Mouse (Mus musculus): ENCODE data around the gene Mesd. TPM values are rescaled to one million over a fixed set of nuclear protein-coding genes. Genes with fewer than 3 reads are reported as not detected.
"Not testable (repeated sequence)": the region's sequence is repeated elsewhere in the genome, so short reads cannot be mapped to it uniquely, and the experiment has no call there.

Gene Mesd
- polyA plus RNA-seq, 1 experiment from 2014 or later, result 73.3 TPM

- no peaks in the 10 kb centered on the region for H3K36me3 ChIP-seq (ENCODE audit: control insufficient read depth, insufficient read depth, low read length)
- H3K4me2 ChIP-seq (replicated peaks; ENCODE audit: low read depth, low read length), result no peak overlapping the region
- no peak overlapping the region for H3K27ac ChIP-seq (ENCODE audit: low read depth, low read length)
- peak; percentile 24 for DNase-seq (ENCODE audit: low spot score)
- no peaks in the 10 kb centered on the region for H3K9me3 ChIP-seq (ENCODE audit: control insufficient read depth, low read length)
- 95% methylated on average over 6 of the region's 6 CpGs for WGBS
- H3K9ac ChIP-seq (ENCODE audit: low read depth, low read length), result no peak overlapping the region
- peaks cover 9% of the 10 kb centered on the region; the same call in 1 of the 2 replicates for H3K4me1 ChIP-seq (replicated peaks; ENCODE audit: control insufficient read depth, insufficient read depth, low read length)
- H3K27me3 ChIP-seq (ENCODE audit: control insufficient read depth, insufficient read depth, low read length), result no peaks in the 10 kb centered on the region
- ATAC-seq (ENCODE audit: low FRiP score), result no peak
- H3K4me3 ChIP-seq (ENCODE audit: low read depth, low read length), result no peak overlapping the region
Observed at GRCm38 (mm10) chr7:83886366-83887129, 2.3 kb downstream of the Mesd start.

DNA sequence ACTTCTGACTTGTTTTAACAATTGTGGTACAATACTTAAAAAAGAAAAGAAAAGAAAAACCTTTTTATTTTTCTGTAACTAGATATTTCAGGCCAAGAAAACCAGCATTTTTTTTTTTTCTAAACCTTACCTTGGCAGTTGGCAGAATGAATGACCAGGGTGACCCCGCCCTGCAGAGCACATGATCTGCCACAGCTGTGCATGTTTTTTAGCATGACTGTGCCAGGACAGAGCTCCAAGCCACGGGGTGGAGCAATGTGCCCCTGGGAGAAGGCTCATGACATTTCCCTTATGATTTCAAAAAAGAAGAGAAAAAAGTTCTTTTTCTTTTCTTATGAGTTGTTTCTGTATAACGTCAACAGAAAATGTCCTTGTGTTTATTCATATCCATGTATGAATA lies 5.1 kb downstream of the Mesd start:
- Histone ChIP-seq H3K9me3 (ENCODE audit: control insufficient read depth, low read length) (no peaks in the 10 kb centered on the region), H3K4me1 (replicated peaks; ENCODE audit: control insufficient read depth, insufficient read depth, low read length) (0 out of 2 replicates have a peak, but pooled peaks cover 2% of the 10 kb centered on the region), H3K4me2 (replicated peaks; ENCODE audit: low read depth, low read length) (no peak overlapping the region), H3K4me3 (ENCODE audit: low read depth, low read length) (no peak overlapping the region), H3K9ac (ENCODE audit: low read depth, low read length) (no peak overlapping the region), H3K27me3 (ENCODE audit: control insufficient read depth, insufficient read depth, low read length) (no peaks in the 10 kb centered on the region), H3K36me3 (ENCODE audit: control insufficient read depth, insufficient read depth, low read length) (no peaks in the 10 kb centered on the region), H3K27ac (ENCODE audit: low read depth, low read length) (no peak overlapping the region)
- 67% methylated on average over 3 of the region's 3 CpGs for WGBS
- no peak for ATAC-seq (ENCODE audit: low FRiP score)
- DNase-seq (ENCODE audit: low spot score), result no peak

DNA sequence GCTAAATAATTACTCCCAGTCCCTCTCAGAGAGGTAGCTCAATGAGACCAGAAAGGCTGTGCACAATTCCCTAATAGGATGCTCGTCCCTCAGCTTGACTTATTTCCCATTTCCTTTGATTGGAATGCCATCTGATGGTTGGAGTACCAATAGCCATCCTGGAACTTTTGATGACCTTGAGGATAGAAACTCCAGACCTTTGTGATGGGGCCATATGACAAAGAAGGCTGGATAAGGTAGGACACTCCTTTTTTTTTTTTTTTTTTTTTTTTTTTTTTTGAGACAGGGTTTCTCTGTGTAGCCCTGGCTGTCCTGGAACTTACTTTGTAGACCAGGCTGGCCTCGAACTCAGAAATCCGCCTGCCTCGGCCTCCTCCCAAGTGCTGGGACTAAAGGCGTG lies 5.7 kb downstream of the Mesd start:
- H3K4me2 ChIP-seq (replicated peaks; ENCODE audit: low read depth, low read length); H3K9ac ChIP-seq (ENCODE audit: low read depth, low read length); DNase-seq (ENCODE audit: low spot score); H3K36me3 ChIP-seq (ENCODE audit: control insufficient read depth, insufficient read depth, low read length); ATAC-seq (ENCODE audit: low FRiP score); H3K27me3 ChIP-seq (ENCODE audit: control insufficient read depth, insufficient read depth, low read length); H3K4me3 ChIP-seq (ENCODE audit: low read depth, low read length); H3K4me1 ChIP-seq (replicated peaks; ENCODE audit: control insufficient read depth, insufficient read depth, low read length); H3K9me3 ChIP-seq (ENCODE audit: control insufficient read depth, low read length); H3K27ac ChIP-seq (ENCODE audit: low read depth, low read length): not testable (repeated sequence)
- 94% methylated on average over 5 of the region's 5 CpGs for WGBS

DNA sequence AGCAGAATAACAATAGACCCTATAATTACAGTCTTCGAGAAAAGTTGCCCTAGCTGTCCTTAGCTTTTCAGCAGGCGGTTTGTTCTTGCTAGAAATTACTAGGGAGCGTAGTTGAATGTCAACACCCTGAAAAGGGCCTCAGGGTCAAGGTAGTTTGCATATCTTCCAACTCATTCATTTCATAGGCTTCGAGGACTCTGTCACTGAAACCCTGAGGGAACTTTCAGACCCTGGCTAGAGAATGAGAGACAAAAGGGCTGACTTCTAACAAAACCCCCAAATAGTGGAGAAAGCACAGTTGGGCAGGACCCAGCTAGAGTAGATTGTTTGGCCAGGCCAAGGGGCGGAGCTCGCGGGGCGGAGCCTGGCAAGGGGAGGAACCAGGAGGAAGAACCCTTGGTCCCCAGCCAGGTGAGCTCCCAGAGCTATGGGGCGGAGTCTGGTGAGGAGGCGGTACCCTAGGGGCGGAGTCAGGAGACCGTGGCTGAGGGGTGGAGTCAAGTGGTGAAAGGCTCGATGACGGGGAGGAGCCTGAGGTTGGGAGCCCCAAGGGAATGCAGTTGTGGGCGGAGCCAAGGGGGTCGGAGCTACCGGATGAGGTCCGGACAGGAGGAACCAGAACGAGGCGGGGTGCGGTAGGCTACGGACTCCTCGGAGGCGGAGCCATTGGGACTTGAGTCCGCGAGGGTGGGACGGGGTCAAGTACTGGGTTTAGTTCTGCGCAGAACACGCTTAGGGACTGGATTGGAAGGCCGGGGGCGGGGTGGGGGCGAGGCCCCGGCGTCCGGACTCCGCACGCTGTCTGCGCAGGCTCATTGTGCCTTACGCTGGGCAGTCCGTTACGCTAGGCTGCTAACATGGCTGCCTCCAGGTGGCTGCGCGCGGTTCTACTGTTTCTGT lies 7.4 kb downstream of the Mesd start:
- Histone ChIP-seq H3K27ac (ENCODE audit: low read depth, low read length) (peak overlapping the region; percentile 82), H3K4me1 (replicated peaks; ENCODE audit: control insufficient read depth, insufficient read depth, low read length) (no peaks in the 10 kb centered on the region), H3K4me2 (replicated peaks; ENCODE audit: low read depth, low read length) (peak overlapping the region; percentile 64), H3K27me3 (ENCODE audit: control insufficient read depth, insufficient read depth, low read length) (no peaks in the 10 kb centered on the region), H3K36me3 (ENCODE audit: control insufficient read depth, insufficient read depth, low read length) (no peaks in the 10 kb centered on the region), H3K4me3 (ENCODE audit: low read depth, low read length) (peak overlapping the region; percentile 76), H3K9ac (ENCODE audit: low read depth, low read length) (peak overlapping the region; percentile 81), H3K9me3 (ENCODE audit: control insufficient read depth, low read length) (no peaks in the 10 kb centered on the region)
- DNase-seq (ENCODE audit: low spot score) (peak; percentile 98), ATAC-seq (ENCODE audit: low FRiP score) (peak; percentile 97)
- 2% methylated on average over 43 of the region's 44 CpGs for WGBS

DNA sequence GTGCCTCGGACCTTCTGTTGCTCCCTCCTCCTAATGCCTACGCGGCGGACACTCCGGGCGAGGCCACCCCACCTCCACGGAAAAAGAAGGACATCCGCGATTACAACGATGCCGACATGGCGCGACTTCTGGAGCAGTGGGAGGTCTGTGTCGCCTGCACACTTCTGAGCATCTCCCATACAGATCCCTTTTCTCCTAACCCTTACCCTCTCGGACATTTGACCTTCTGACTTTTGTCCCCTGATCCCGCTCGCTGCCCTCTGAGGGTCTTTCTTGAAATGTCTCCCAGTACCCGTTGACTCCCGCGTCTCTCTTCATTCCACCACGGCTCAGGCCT lies 8.0 kb downstream of the Mesd start:
- DNase-seq (ENCODE audit: low spot score) (no peak), ATAC-seq (ENCODE audit: low FRiP score) (no peak; the same call in none of the 2 replicates)
- WGBS, result 0% methylated on average over 21 of the region's 21 CpGs
- no peaks in the 10 kb centered on the region for H3K4me1 ChIP-seq (replicated peaks; ENCODE audit: control insufficient read depth, insufficient read depth, low read length)
- peak overlapping the region; percentile 64 for H3K4me2 ChIP-seq (replicated peaks; ENCODE audit: low read depth, low read length)
- H3K27me3 ChIP-seq (ENCODE audit: control insufficient read depth, insufficient read depth, low read length), result no peaks in the 10 kb centered on the region
- no peaks in the 10 kb centered on the region for H3K9me3 ChIP-seq (ENCODE audit: control insufficient read depth, low read length)
- H3K9ac ChIP-seq (ENCODE audit: low read depth, low read length), result peak overlapping the region; percentile 81
- H3K27ac ChIP-seq (ENCODE audit: low read depth, low read length), result peak overlapping the region; percentile 82
- H3K36me3 ChIP-seq (ENCODE audit: control insufficient read depth, insufficient read depth, low read length), result no peaks in the 10 kb centered on the region
- peak overlapping the region; percentile 76 for H3K4me3 ChIP-seq (ENCODE audit: low read depth, low read length)

DNA sequence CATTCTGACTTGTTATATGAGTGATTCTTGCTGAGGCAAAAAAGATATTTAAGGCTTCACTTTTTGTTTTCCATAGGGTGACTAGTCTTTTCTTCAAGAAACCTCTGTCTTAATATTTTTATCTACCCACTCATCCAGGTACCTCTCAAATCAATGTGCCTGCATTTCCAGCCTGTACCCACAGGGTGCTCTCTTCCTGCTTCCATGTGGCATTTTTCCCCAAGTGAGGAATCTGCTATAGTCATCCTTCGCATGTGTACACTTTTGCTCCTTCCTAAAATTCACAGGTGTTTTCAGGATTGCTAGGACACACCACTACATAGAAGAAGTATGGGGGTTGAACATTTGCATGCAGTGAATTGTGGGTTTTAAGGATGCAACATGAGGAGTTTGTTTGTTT lies 10.1 kb downstream of the Mesd start:
- Histone ChIP-seq H3K4me2 (replicated peaks; ENCODE audit: low read depth, low read length) (no peak overlapping the region), H3K9ac (ENCODE audit: low read depth, low read length) (no peak overlapping the region), H3K27ac (ENCODE audit: low read depth, low read length) (no peak overlapping the region), H3K4me1 (replicated peaks; ENCODE audit: control insufficient read depth, insufficient read depth, low read length) (no peaks in the 10 kb centered on the region), H3K36me3 (ENCODE audit: control insufficient read depth, insufficient read depth, low read length) (0 out of 2 replicates have a peak, but pooled peaks cover 3% of the 10 kb centered on the region), H3K4me3 (ENCODE audit: low read depth, low read length) (no peak overlapping the region), H3K9me3 (ENCODE audit: control insufficient read depth, low read length) (no peaks in the 10 kb centered on the region), H3K27me3 (ENCODE audit: control insufficient read depth, insufficient read depth, low read length) (no peaks in the 10 kb centered on the region)
- DNase-seq (ENCODE audit: low spot score), result no peak
- no peak for ATAC-seq (ENCODE audit: low FRiP score)
- WGBS, result 91% methylated on average over 1 of the region's 1 CpGs

GRCm38 (mm10) chr7:83896077-83896740 lies 11.9 kb downstream of the Mesd start:
- Histone ChIP-seq H3K4me1 (replicated peaks; ENCODE audit: control insufficient read depth, insufficient read depth, low read length) (no peaks in the 10 kb centered on the region), H3K4me2 (replicated peaks; ENCODE audit: low read depth, low read length) (no peak overlapping the region), H3K27ac (ENCODE audit: low read depth, low read length) (no peak overlapping the region), H3K4me3 (ENCODE audit: low read depth, low read length) (no peak overlapping the region), H3K9ac (ENCODE audit: low read depth, low read length) (no peak overlapping the region), H3K9me3 (ENCODE audit: control insufficient read depth, low read length) (no peaks in the 10 kb centered on the region), H3K36me3 (ENCODE audit: control insufficient read depth, insufficient read depth, low read length) (0 out of 2 replicates have a peak, but pooled peaks cover 3% of the 10 kb centered on the region), H3K27me3 (ENCODE audit: control insufficient read depth, insufficient read depth, low read length) (no peaks in the 10 kb centered on the region)
- 95% methylated on average over 5 of the region's 5 CpGs for WGBS
- no peak for ATAC-seq (ENCODE audit: low FRiP score)
- DNase-seq (ENCODE audit: low spot score), result no peak

DNA sequence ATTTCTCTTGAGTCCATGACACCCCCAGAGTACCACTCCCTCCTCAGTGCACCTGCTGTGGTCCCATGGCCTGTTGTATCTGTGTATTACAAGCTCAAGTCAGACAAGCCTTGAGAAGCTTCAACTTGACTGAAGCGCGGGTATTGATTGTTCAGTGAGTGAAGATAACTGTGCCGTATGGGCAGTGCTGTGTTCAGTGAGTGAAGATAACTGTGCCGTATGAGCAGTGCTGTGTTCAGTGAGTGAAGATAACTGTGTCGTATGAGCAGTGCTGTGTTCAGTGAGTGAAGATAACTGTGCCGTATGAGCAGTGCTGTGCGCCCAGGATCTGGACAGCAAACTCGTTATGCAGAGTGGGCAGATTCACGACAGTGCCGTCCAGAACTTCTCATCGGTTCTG lies 14.0 kb downstream of the Mesd start:
- Histone ChIP-seq H3K4me2 (replicated peaks; ENCODE audit: low read depth, low read length) (no peak overlapping the region), H3K27me3 (ENCODE audit: control insufficient read depth, insufficient read depth, low read length) (no peaks in the 10 kb centered on the region), H3K4me3 (ENCODE audit: low read depth, low read length) (no peak overlapping the region), H3K27ac (ENCODE audit: low read depth, low read length) (no peak overlapping the region), H3K4me1 (replicated peaks; ENCODE audit: control insufficient read depth, insufficient read depth, low read length) (no peaks in the 10 kb centered on the region), H3K9ac (ENCODE audit: low read depth, low read length) (no peak overlapping the region), H3K36me3 (ENCODE audit: control insufficient read depth, insufficient read depth, low read length) (0 out of 2 replicates have a peak, but pooled peaks cover 3% of the 10 kb centered on the region), H3K9me3 (ENCODE audit: control insufficient read depth, low read length) (no peaks in the 10 kb centered on the region)
- no peak for DNase-seq (ENCODE audit: low spot score)
- no peak for ATAC-seq (ENCODE audit: low FRiP score)
- 94% methylated on average over 11 of the region's 11 CpGs for WGBS
